Mouse (Mus musculus) mature B cell (primary cell): ENCODE results near the gene Atp8a2.

Experiments used
- in situ Hi-C: fragments of 300-500 bp; cut with MboI; formaldehyde crosslinking; loops from 2 replicates; pipeline ENCODE4 v1.14.3; 2019

The Atp8a2 gene

GRCm38 (mm10) chr14:60196884-60197283 lies at the start of gene Atp8a2:
TSS of gene Atp8a2 (minus strand) at chr14:60197179.
- in situ Hi-C loops = no loop called here

GRCm38 (mm10) chr14:60238551-60238950 lies 41.6 kb upstream of the Atp8a2 start:
- in situ Hi-C loops = no loop called here

- in situ Hi-C loops = no loop called here
Observed at GRCm38 (mm10) chr14:60219886-60220285, 22.9 kb upstream of the Atp8a2 start.

- in situ Hi-C loops = no loop called here
Observed at GRCm38 (mm10) chr14:60217616-60218015, 20.6 kb upstream of the Atp8a2 start.

GRCm38 (mm10) chr14:60216125-60216524 lies 19.1 kb upstream of the Atp8a2 start:
- in situ Hi-C loops = no loop called here

GRCm38 (mm10) chr14:60215000-60215399 lies 18.0 kb upstream of the Atp8a2 start:
- in situ Hi-C loops = no loop called here

- in situ Hi-C loops = no loop called here
Observed at GRCm38 (mm10) chr14:60214040-60214439, 17.1 kb upstream of the Atp8a2 start.

- in situ Hi-C loops = no loop called here
Observed at GRCm38 (mm10) chr14:60209166-60209565, 12.2 kb upstream of the Atp8a2 start.

GRCm38 (mm10) chr14:60204993-60205392 lies 8.0 kb upstream of the Atp8a2 start:
- in situ Hi-C loops = no loop called here

- in situ Hi-C loops = no loop called here
Observed at GRCm38 (mm10) chr14:60195999-60196398, 980 bp downstream of the Atp8a2 start.

GRCm38 (mm10) chr14:60194606-60195005 lies 2.4 kb downstream of the Atp8a2 start:
- in situ Hi-C loops = no loop called here

- in situ Hi-C loops = no loop called here
Observed at GRCm38 (mm10) chr14:60189771-60190170, 7.2 kb downstream of the Atp8a2 start.

GRCm38 (mm10) chr14:60188201-60188825 lies 8.7 kb downstream of the Atp8a2 start:
- in situ Hi-C loops = no loop called here

GRCm38 (mm10) chr14:60181306-60181705 lies 15.7 kb downstream of the Atp8a2 start:
- in situ Hi-C loops = no loop called here

GRCm38 (mm10) chr14:60178571-60178955 lies 18.4 kb downstream of the Atp8a2 start:
- in situ Hi-C loops = no loop called here

GRCm38 (mm10) chr14:60177614-60178570 lies 19.1 kb downstream of the Atp8a2 start:
- in situ Hi-C loops = no loop called here

GRCm38 (mm10) chr14:60176891-60177613 lies 19.9 kb downstream of the Atp8a2 start:
- in situ Hi-C loops = no loop called here

- in situ Hi-C loops = no loop called here
Observed at GRCm38 (mm10) chr14:60176469-60176890, 20.5 kb downstream of the Atp8a2 start.

GRCm38 (mm10) chr14:60172286-60173055 lies 24.5 kb downstream of the Atp8a2 start:
- in situ Hi-C loops = no loop called here

- in situ Hi-C loops = no loop called here
Observed at GRCm38 (mm10) chr14:60170845-60171610, 26.0 kb downstream of the Atp8a2 start.

- in situ Hi-C loops = no loop called here
Observed at GRCm38 (mm10) chr14:60163367-60163766, 33.6 kb downstream of the Atp8a2 start.
